Mouse (Mus musculus) adrenal gland, postnatal 14 days (tissue): ENCODE measurements around the gene Jpt1. TPM values are rescaled to one million over a fixed set of nuclear protein-coding genes. Genes with fewer than 3 reads are reported as not detected.

Experiments
- microRNA-seq, 2 experiments: library from miRNA; unstranded; fragments of <30 nt; microRNA quantifications; one replicate each; pipeline ENCODE4 v1.2.0; 2021
- total RNA-seq: library from RNA; stranded (reverse); gene quantifications from 2 replicates; pipeline ENCODE4 v1.2.3, GENCODE M21; 2021

Jpt1 gene
- total RNA-seq, 1 experiment from 2014 or later, result 99.8 TPM

Small RNA genes lying within 50 kb of the gene (microRNA-seq; reads per million reads assigned to microRNA genes)
- gene Mir3968, result 0 reads per million in 2 experiments

Other genes starting within 250 kb of the Jpt1 start
- gene Grin2c, start 247.1 kb downstream of the Jpt1 start, total RNA-seq, result 0.90 and 0.96 TPM in 2 replicates
- gene Fdxr, start 237.3 kb downstream of the Jpt1 start, total RNA-seq, result 592 and 605 TPM in 2 replicates
- 18.4 and 21.2 TPM in 2 replicates for gene Fads6, start 216.7 kb downstream of the Jpt1 start, total RNA-seq
- not detected in 2 replicates for gene Otop2, start 207.2 kb downstream of the Jpt1 start, total RNA-seq
- gene Ush1g, start 192.3 kb downstream of the Jpt1 start, total RNA-seq, result 0.33 and 0.38 TPM in 2 replicates
- not detected in 2 replicates for gene Otop3, start 179.7 kb downstream of the Jpt1 start, total RNA-seq
- 20.3 and 27.4 TPM in 2 replicates for gene Hid1, start 146.6 kb downstream of the Jpt1 start, total RNA-seq
- gene Cdr2l, start 132.5 kb downstream of the Jpt1 start, total RNA-seq, result 61.5 and 66.2 TPM in 2 replicates
- gene Mrpl58, start 110.6 kb downstream of the Jpt1 start, total RNA-seq, result 136 and 146 TPM in 2 replicates
- gene Atp5h, start 94.4 kb downstream of the Jpt1 start, total RNA-seq, result 857 and 919 TPM in 2 replicates
- gene Kctd2, start 94.3 kb downstream of the Jpt1 start, total RNA-seq, result 39.1 and 45.2 TPM in 2 replicates
- gene Trim80, start 73.8 kb downstream of the Jpt1 start, total RNA-seq, result not detected in 2 replicates
- 1.2 and 1.3 TPM in 2 replicates for gene Slc16a5, start 51.9 kb downstream of the Jpt1 start, total RNA-seq
- gene Armc7, start 38.7 kb downstream of the Jpt1 start, total RNA-seq, result 6.9 and 9.1 TPM in 2 replicates
- 73.8 and 89.8 TPM in 2 replicates for gene Nt5c, start 22.5 kb downstream of the Jpt1 start, total RNA-seq
- gene Sumo2, start 21.9 kb upstream of the Jpt1 start, total RNA-seq, result 262 and 272 TPM in 2 replicates
- 40.7 and 52.8 TPM in 2 replicates for gene Nup85, start 50.0 kb upstream of the Jpt1 start, total RNA-seq
- 81.0 and 87.7 TPM in 2 replicates for gene Mrps7, start 89.5 kb upstream of the Jpt1 start, total RNA-seq
- gene Gga3, start 89.7 kb upstream of the Jpt1 start, total RNA-seq, result 19.5 and 23.8 TPM in 2 replicates
- 98.2 and 112 TPM in 2 replicates for gene Mif4gd, start 98.6 kb upstream of the Jpt1 start, total RNA-seq
- gene Slc25a19, start 113.9 kb upstream of the Jpt1 start, total RNA-seq, result 181 and 188 TPM in 2 replicates
- gene Grb2, start 194.2 kb upstream of the Jpt1 start, total RNA-seq, result 103 and 108 TPM in 2 replicates